16 mouse cellular contexts compared by ENCODE assay signal in genomic region chr6:34191401-34191800, GRCm38 (mm10).
"Had no signal": no experiment of that assay in that cellular context is flagged by ENCODE, and none has a peak within 500 bp of the region (broad histone marks: within the 10 kb centered on the region; RNA-seq: fewer than 3 reads in every experiment).

No protein-coding gene starts in this region.

- H3K4me3 ChIP-seq: neural tube, embryonic 13.5 days; neural tube, embryonic 15.5 days; stomach, embryonic 15.5 days had no signal

- H3K36me3 ChIP-seq: neural tube, embryonic 13.5 days; neural tube, embryonic 15.5 days; stomach, embryonic 15.5 days had no signal

- H3K4me1 ChIP-seq: stomach, embryonic 15.5 days had no signal

- H3K9ac ChIP-seq: neural tube, embryonic 13.5 days; neural tube, embryonic 15.5 days; stomach, embryonic 15.5 days had no signal

- DNase-seq: retina, postnatal 1 day; right cerebral cortex, adult 18-20 months; right cerebral cortex, postnatal 14 days; right cerebral cortex, postnatal 25 days; right cerebral cortex, postnatal 4 days; spleen, adult 18-20 months; thymus, adult 18-20 months; thymus, adult 2 months; thymus, postnatal 14 days; thymus, postnatal 25 days; thymus, postnatal 36 days; thymus, postnatal 4 days had no signal

- H3K27ac ChIP-seq: neural tube, embryonic 13.5 days; neural tube, embryonic 15.5 days; stomach, embryonic 15.5 days; stomach, postnatal 0 days had no signal

- H3K9me3 ChIP-seq: neural tube, embryonic 13.5 days; neural tube, embryonic 15.5 days; stomach, embryonic 15.5 days had no signal
